Mouse (Mus musculus): ENCODE measurements at regions not wholly inside any gene's neighbourhood (a gene's known extent, or its start where the extent isn't known, plus 50 kb on each side); places are given as distances from the start of the nearest gene placed in this dataset.

GRCm38 (mm10) chr10:126186086-126186485, 220.1 kb downstream of the Lrig3 start:
- Histone ChIP-seq H3K4me3 (no peak overlapping the region), H3K27ac (no peak overlapping the region; the same call in 1 of the 2 replicates)
- no peak for DNase-seq (ENCODE audit: low spot score in 2 of 2)
- no peak for TF ChIP-seq CTCF (conservative IDR thresholded peaks at IDR 0.05)

- Histone ChIP-seq H3K27ac (no peak overlapping the region), H3K4me3 (no peak overlapping the region)
- no peak for TF ChIP-seq CTCF (conservative IDR thresholded peaks at IDR 0.05)
- no peak for DNase-seq (ENCODE audit: low spot score in 2 of 2)
Measured at GRCm38 (mm10) chr10:126189001-126189400, 223.0 kb downstream of the Lrig3 start.
